Mouse (Mus musculus) embryonic fibroblast, embryonic 13.5 days (primary cell): ENCODE data around the gene Brms1l.

ENCODE experiments used
- CTCF ChIP-seq: IDR thresholded peaks from 2 replicates; pipeline ENCODE4 v1.5.1; 2011; ENCODE audit warnings: mild to moderate bottlenecking, control low read depth, low read length, moderate library complexity, borderline replicate concordance; ENCODE audit not compliant: insufficient read depth
- POLR2A ChIP-seq: IDR thresholded peaks from 2 replicates; pipeline ENCODE4 v1.6.1; 2011; ENCODE audit warnings: low read depth, mild to moderate bottlenecking, control low read depth, low read length, moderate library complexity

GRCm38 (mm10) chr12:55835857-55836198 lies 296 bp upstream of the Brms1l start:
- TF ChIP-seq CTCF (no peak), POLR2A (no peak)
